Mouse (Mus musculus): ENCODE results near the gene Zfp697. TPM values are rescaled to one million over a fixed set of nuclear protein-coding genes. Genes with fewer than 3 reads are reported as not detected.

The Zfp697 gene
- polyA plus RNA-seq, 1 experiment = 20.6 TPM

- Histone ChIP-seq H3K4me1 (ENCODE audit: control insufficient read depth, insufficient read depth, low read length) (no peaks in the 10 kb centered on the region), H3K27ac (ENCODE audit: insufficient read depth, low read length) (no peak overlapping the region), H3K4me3 (ENCODE audit: insufficient read depth, low read length) (no peak overlapping the region)
- TF ChIP-seq CTCF (IDR thresholded peaks at IDR 0.05; ENCODE audit: extremely low read depth, insufficient read depth, low read length) (no peak), POLR2A (IDR thresholded peaks at IDR 0.05; ENCODE audit: extremely low read depth, insufficient read depth, low read length) (no peak)
Observed at GRCm38 (mm10) chr3:98782181-98782868, 400.1 kb downstream of the Zfp697 start.

DNA sequence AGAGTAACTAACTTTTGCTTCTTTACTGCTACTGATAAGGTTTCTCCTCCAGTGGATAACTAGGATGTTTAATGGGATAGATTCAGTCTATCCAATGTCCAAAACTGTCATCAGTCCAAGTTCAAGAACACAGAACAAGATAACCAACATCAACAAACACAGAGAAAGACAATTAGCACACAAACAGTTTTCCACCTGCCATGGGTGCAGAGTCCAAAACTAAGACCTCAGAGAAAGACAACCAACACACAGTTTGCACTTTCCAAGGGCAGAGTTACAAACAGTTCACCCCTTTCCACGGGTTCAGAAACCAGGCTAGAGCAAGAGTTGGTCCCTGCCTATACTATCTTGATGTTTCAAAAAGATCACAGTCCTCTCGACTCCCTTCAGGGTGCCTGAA lies 404.3 kb downstream of the Zfp697 start:
- Histone ChIP-seq H3K4me3 (ENCODE audit: insufficient read depth, low read length) (no peak overlapping the region), H3K4me1 (ENCODE audit: control insufficient read depth, insufficient read depth, low read length) (no peaks in the 10 kb centered on the region), H3K27ac (ENCODE audit: insufficient read depth, low read length) (no peak overlapping the region)
- TF ChIP-seq CTCF (IDR thresholded peaks at IDR 0.05; ENCODE audit: extremely low read depth, insufficient read depth, low read length) (no peak), POLR2A (IDR thresholded peaks at IDR 0.05; ENCODE audit: extremely low read depth, insufficient read depth, low read length) (no peak)

Other genes with a start within 250 kb of the Zfp697 start
- not detected in 2 replicates for gene Adam30, start 221.8 kb upstream of the Zfp697 start, polyA plus RNA-seq (2012; rRNA removed)
- gene Reg4, start 160.3 kb upstream of the Zfp697 start, polyA plus RNA-seq (2012; rRNA removed) = not detected in 2 replicates
- gene Hmgcs2, start 102.0 kb upstream of the Zfp697 start, polyA plus RNA-seq (2012; rRNA removed) = 5.3 and 5.4 TPM in 2 replicates
- gene Phgdh, start 42.5 kb upstream of the Zfp697 start, polyA plus RNA-seq (2012; rRNA removed) = 136 and 141 TPM in 2 replicates
- gene Gm4450, start 74.7 kb downstream of the Zfp697 start, polyA plus RNA-seq (2012; rRNA removed) = not detected in 2 replicates
- gene Hsd3b4, start 128.1 kb downstream of the Zfp697 start, polyA plus RNA-seq (2012; rRNA removed) = not detected in 2 replicates
- gene Gm10681, start 206.3 kb downstream of the Zfp697 start, polyA plus RNA-seq (2012; rRNA removed) = not detected in 2 replicates
- gene Hsd3b5, start 247.8 kb downstream of the Zfp697 start, polyA plus RNA-seq (2012; rRNA removed) = not detected in 2 replicates